Mouse (Mus musculus) spleen, adult 2 months (tissue): ENCODE results near the gene Cpne6.

Source experiments
- CTCF ChIP-seq: fragments of 200-500 bp; IDR thresholded peaks from 2 replicates; pipeline ENCODE4 v1.5.1; 2011; ENCODE audit warnings: mild to moderate bottlenecking, inconsistent platforms; ENCODE audit not compliant: insufficient read depth, insufficient read length, insufficient replicate concordance; ENCODE audit errors: extremely low read depth
- POLR2A ChIP-seq: fragments of 200-500 bp; IDR thresholded peaks from 2 replicates; pipeline ENCODE4 v1.6.1; 2011; ENCODE audit warnings: low read depth, low read length, inconsistent platforms

GRCm38 (mm10) chr14:55551347-55551746 lies 41.1 kb downstream of the Cpne6 start:
- no peak for TF ChIP-seq POLR2A
- TF ChIP-seq CTCF = no peak
